Mouse (Mus musculus): Measurements from ENCODE around the gene 1700037C18Rik. TPM values are rescaled to one million over a fixed set of nuclear protein-coding genes. Genes with fewer than 3 reads are reported as not detected.

1700037C18Rik gene
- polyA plus RNA-seq, 1 experiment from 2014 or later: 5.1 TPM

Small RNA genes lying within 50 kb of the gene (microRNA-seq; reads per million reads assigned to microRNA genes)
- gene Gm23493: not detected

Other genes starting within 250 kb of the 1700037C18Rik start
- gene Mefv, start 190.6 kb downstream of the 1700037C18Rik start, polyA plus RNA-seq (2014; fragmentation: Nextera tagmentation; extraction: Ambion mirVana): 0.06 TPM in 1 of 2 replicates, not detected in the other
- gene Zfp263, start 164.6 kb downstream of the 1700037C18Rik start, polyA plus RNA-seq (2014; fragmentation: Nextera tagmentation; extraction: Ambion mirVana): 27.5 and 34.8 TPM in 2 replicates
- not detected in 2 replicates for gene Olfr15, start 77.8 kb downstream of the 1700037C18Rik start, polyA plus RNA-seq (2014; fragmentation: Nextera tagmentation; extraction: Ambion mirVana)
- 1.1 and 1.4 TPM in 2 replicates for gene Zfp174, start 61.4 kb downstream of the 1700037C18Rik start, polyA plus RNA-seq (2014; fragmentation: Nextera tagmentation; extraction: Ambion mirVana)
- gene Naa60, start 36.3 kb downstream of the 1700037C18Rik start, polyA plus RNA-seq (2014; fragmentation: Nextera tagmentation; extraction: Ambion mirVana): 54.6 and 60.1 TPM in 2 replicates
- gene Zfp597, start 24.1 kb downstream of the 1700037C18Rik start, polyA plus RNA-seq (2014; fragmentation: Nextera tagmentation; extraction: Ambion mirVana): 4.5 and 6.1 TPM in 2 replicates
- gene Gm20695, start 24.0 kb downstream of the 1700037C18Rik start, polyA plus RNA-seq (2014; fragmentation: Nextera tagmentation; extraction: Ambion mirVana): 1.8 and 3.7 TPM in 2 replicates
- gene Cluap1, start 112 bp upstream of the 1700037C18Rik start, polyA plus RNA-seq (2014; fragmentation: Nextera tagmentation; extraction: Ambion mirVana): 22.4 and 24.8 TPM in 2 replicates
- 0.57 and 0.65 TPM in 2 replicates for gene Nlrc3, start 67.9 kb upstream of the 1700037C18Rik start, polyA plus RNA-seq (2014; fragmentation: Nextera tagmentation; extraction: Ambion mirVana)
- gene Slx4, start 95.1 kb upstream of the 1700037C18Rik start, polyA plus RNA-seq (2014; fragmentation: Nextera tagmentation; extraction: Ambion mirVana): 29.7 and 31.0 TPM in 2 replicates
- gene Dnase1, start 128.3 kb upstream of the 1700037C18Rik start, polyA plus RNA-seq (2014; fragmentation: Nextera tagmentation; extraction: Ambion mirVana): 4.1 and 6.0 TPM in 2 replicates
- gene Trap1, start 169.1 kb upstream of the 1700037C18Rik start, polyA plus RNA-seq (2014; fragmentation: Nextera tagmentation; extraction: Ambion mirVana): 100 and 101 TPM in 2 replicates

All from limb, embryonic 11.5 days (tissue).